Mouse (Mus musculus) limb, embryonic 11.5 days (tissue): ENCODE results near the gene 2900026A02Rik. TPM values are rescaled to one million over a fixed set of nuclear protein-coding genes. Genes with fewer than 3 reads are reported as not detected.

ENCODE experiments used
- ATAC-seq: fragments of 200-750 bp; cut with Nextera tagmentation; 2 replicates; pipeline ENCODE4 v1.8.0; 2017; ENCODE audit warnings: low read depth; ENCODE audit not compliant: insufficient number of reproducible peaks, low FRiP score, low TSS enrichment
- DNase-seq: peaks from one replicate; pipeline ENCODE4 v3.0.0-alpha.2; 2015; ENCODE audit warnings: low spot score
- H3K27ac ChIP-seq: fragments of 300-500 bp; sonication (generic); replicated peaks from 2 replicates; pipeline ENCODE4 v1.5.1; 2014; ENCODE audit warnings: low read depth, mild to moderate bottlenecking, low read length
- H3K27me3 ChIP-seq: fragments of 300-500 bp; sonication (generic); 2 replicates; pipeline ENCODE4 v1.6.1; 2014; ENCODE audit warnings: mild to moderate bottlenecking, low read length, mixed read lengths; ENCODE audit not compliant: control insufficient read depth, insufficient read depth
- H3K36me3 ChIP-seq: fragments of 300-500 bp; sonication (generic); 2 replicates; pipeline ENCODE4 v1.6.1; 2014; ENCODE audit warnings: mild to moderate bottlenecking, low read length, moderate library complexity, mixed read lengths; ENCODE audit not compliant: control insufficient read depth, insufficient read depth
- H3K4me1 ChIP-seq: fragments of 300-500 bp; sonication (generic); 2 replicates; pipeline ENCODE4 v1.6.1; 2014; ENCODE audit warnings: low read length, mixed read lengths; ENCODE audit not compliant: control insufficient read depth, insufficient read depth
- H3K4me2 ChIP-seq: fragments of 300-500 bp; sonication (generic); 2 replicates; pipeline ENCODE4 v1.6.1; 2014; ENCODE audit warnings: low read depth, mild to moderate bottlenecking, moderate library complexity; ENCODE audit not compliant: severe bottlenecking
- H3K4me3 ChIP-seq: fragments of 300-500 bp; sonication (generic); 2 replicates; pipeline ENCODE4 v1.5.1; 2014; ENCODE audit warnings: low read depth, low read length
- H3K9ac ChIP-seq: fragments of 300-500 bp; sonication (generic); 2 replicates; pipeline ENCODE4 v1.6.1; 2014; ENCODE audit warnings: mild to moderate bottlenecking, low read length
- H3K9me3 ChIP-seq: fragments of 300-500 bp; sonication (generic); 2 replicates; pipeline ENCODE4 v1.6.1; 2016; ENCODE audit warnings: low read length; ENCODE audit not compliant: control insufficient read depth
- WGBS: fragments of 180-500 bp; shearing (Covaris S2); extraction: QIAGEN DNeasy Blood & Tissue Kit; methylation state at CpG from one replicate; pipeline ENCODE4 v1.1.7; 2014; 5-methylcytosine and 5-hydroxymethylcytosine counted together
- polyA plus RNA-seq: library from polyadenylated mRNA; unstranded; fragments of >200 nt; fragmentation: Nextera tagmentation; extraction: Ambion mirVana; gene quantifications from 2 replicates; pipeline ENCODE4 v1.2.1, GENCODE M21; 2014

2900026A02Rik gene
- polyA plus RNA-seq, 1 experiment from 2014 or later: 1.3 TPM

GRCm38 (mm10) chr5:113175976-113176375, 45.1 kb downstream of the 2900026A02Rik start:
- H3K27me3 ChIP-seq: no peaks in the 10 kb centered on the region
- peaks cover 4% of the 10 kb centered on the region; the same call in 1 of the 2 replicates for H3K4me1 ChIP-seq
- no peak for DNase-seq
- no peak overlapping the region for H3K27ac ChIP-seq
- no peak overlapping the region for H3K9ac ChIP-seq
- WGBS: 88% methylated on average over 10 of the region's 10 CpGs
- H3K9me3 ChIP-seq: no peaks in the 10 kb centered on the region
- H3K36me3 ChIP-seq: no peaks in the 10 kb centered on the region
- no peak for ATAC-seq
- H3K4me2 ChIP-seq: no peak overlapping the region
- H3K4me3 ChIP-seq: no peak overlapping the region

- H3K9ac ChIP-seq: no peak overlapping the region
- WGBS: 40% methylated on average over 24 of the region's 24 CpGs
- no peaks in the 10 kb centered on the region for H3K9me3 ChIP-seq
- no peaks in the 10 kb centered on the region for H3K4me1 ChIP-seq
- H3K4me3 ChIP-seq: no peak overlapping the region
- DNase-seq (peak; percentile 81), ATAC-seq (no peak)
- H3K27ac ChIP-seq: no peak overlapping the region
- no peak overlapping the region for H3K4me2 ChIP-seq
- H3K36me3 ChIP-seq: no peaks in the 10 kb centered on the region
- no peaks in the 10 kb centered on the region for H3K27me3 ChIP-seq
These were observed 45.9 kb downstream of the 2900026A02Rik start for GRCm38 (mm10) chr5:113174916-113175692.

- no peak overlapping the region for H3K4me3 ChIP-seq
- H3K4me2 ChIP-seq: no peak overlapping the region
- 22% methylated on average over 5 of the region's 5 CpGs for WGBS
- no peaks in the 10 kb centered on the region for H3K27me3 ChIP-seq
- DNase-seq (peak; percentile 87), ATAC-seq (no peak)
- no peaks in the 10 kb centered on the region for H3K9me3 ChIP-seq
- no peak overlapping the region for H3K27ac ChIP-seq
- H3K36me3 ChIP-seq: no peaks in the 10 kb centered on the region
- no peaks in the 10 kb centered on the region for H3K4me1 ChIP-seq
- no peak overlapping the region for H3K9ac ChIP-seq
These were observed 47.7 kb downstream of the 2900026A02Rik start for GRCm38 (mm10) chr5:113173318-113173717.

- Histone ChIP-seq H3K27me3 (no peaks in the 10 kb centered on the region), H3K27ac (no peak overlapping the region), H3K9ac (no peak overlapping the region), H3K4me1 (no peaks in the 10 kb centered on the region), H3K9me3 (no peaks in the 10 kb centered on the region), H3K4me3 (no peak overlapping the region), H3K36me3 (no peaks in the 10 kb centered on the region), H3K4me2 (no peak overlapping the region)
- no peak for ATAC-seq
- 74% methylated on average over 10 of the region's 10 CpGs for WGBS
- DNase-seq: no peak
These were observed 49.0 kb downstream of the 2900026A02Rik start for GRCm38 (mm10) chr5:113171968-113172578.

- DNase-seq (no peak), ATAC-seq (no peak)
- Histone ChIP-seq H3K4me2 (no peak overlapping the region), H3K9ac (no peak overlapping the region), H3K36me3 (no peaks in the 10 kb centered on the region), H3K27me3 (no peaks in the 10 kb centered on the region), H3K4me1 (no peaks in the 10 kb centered on the region), H3K27ac (no peak overlapping the region), H3K4me3 (no peak overlapping the region), H3K9me3 (no peaks in the 10 kb centered on the region)
- WGBS: 85% methylated on average over 11 of the region's 11 CpGs
These were observed 50.8 kb downstream of the 2900026A02Rik start for GRCm38 (mm10) chr5:113170064-113170754.

GRCm38 (mm10) chr5:113167733-113168132, 53.3 kb downstream of the 2900026A02Rik start:
- DNase-seq (peak; percentile 75), ATAC-seq (no peak)
- no peak overlapping the region for H3K27ac ChIP-seq
- H3K36me3 ChIP-seq: no peaks in the 10 kb centered on the region
- H3K4me3 ChIP-seq: no peak overlapping the region
- 41% methylated on average over 2 of the region's 2 CpGs for WGBS
- no peaks in the 10 kb centered on the region for H3K27me3 ChIP-seq
- H3K4me1 ChIP-seq: peaks cover 9% of the 10 kb centered on the region; the same call in 1 of the 2 replicates
- no peak overlapping the region for H3K4me2 ChIP-seq
- no peak overlapping the region for H3K9ac ChIP-seq
- no peaks in the 10 kb centered on the region for H3K9me3 ChIP-seq

- 41% methylated on average over 11 of the region's 11 CpGs for WGBS
- H3K27ac ChIP-seq: no peak overlapping the region
- ATAC-seq: no peak
- no peak overlapping the region for H3K9ac ChIP-seq
- no peak overlapping the region for H3K4me2 ChIP-seq
- no peaks in the 10 kb centered on the region for H3K36me3 ChIP-seq
- H3K27me3 ChIP-seq: no peaks in the 10 kb centered on the region
- peaks cover 10% of the 10 kb centered on the region; the same call in 1 of the 2 replicates for H3K4me1 ChIP-seq
- no peak for DNase-seq
- no peaks in the 10 kb centered on the region for H3K9me3 ChIP-seq
- no peak overlapping the region for H3K4me3 ChIP-seq
These were observed 55.6 kb downstream of the 2900026A02Rik start for GRCm38 (mm10) chr5:113165481-113165880.

GRCm38 (mm10) chr5:113164873-113165441, 56.1 kb downstream of the 2900026A02Rik start:
- ATAC-seq (peak; percentile 77), DNase-seq (peak; percentile 82)
- 7% methylated on average over 16 of the region's 16 CpGs for WGBS
- Histone ChIP-seq H3K4me1 (peaks cover 10% of the 10 kb centered on the region; the same call in 1 of the 2 replicates), H3K27ac (0 out of 2 replicates have a peak overlapping the region, but pooled peaks have one; percentile 30), H3K9me3 (no peaks in the 10 kb centered on the region), H3K9ac (no peak overlapping the region), H3K36me3 (no peaks in the 10 kb centered on the region), H3K4me2 (no peak overlapping the region), H3K27me3 (no peaks in the 10 kb centered on the region), H3K4me3 (no peak overlapping the region)
